Mouse (Mus musculus): Measurements from ENCODE around the gene Gm7694. TPM values are rescaled to one million over a fixed set of nuclear protein-coding genes. Genes with fewer than 3 reads are reported as not detected.
A peak's percentile ranks its signal among the peaks of the same experiment; 100 is the strongest.

The Gm7694 gene
- total RNA-seq, 1 experiment = 0.18 TPM

DNA sequence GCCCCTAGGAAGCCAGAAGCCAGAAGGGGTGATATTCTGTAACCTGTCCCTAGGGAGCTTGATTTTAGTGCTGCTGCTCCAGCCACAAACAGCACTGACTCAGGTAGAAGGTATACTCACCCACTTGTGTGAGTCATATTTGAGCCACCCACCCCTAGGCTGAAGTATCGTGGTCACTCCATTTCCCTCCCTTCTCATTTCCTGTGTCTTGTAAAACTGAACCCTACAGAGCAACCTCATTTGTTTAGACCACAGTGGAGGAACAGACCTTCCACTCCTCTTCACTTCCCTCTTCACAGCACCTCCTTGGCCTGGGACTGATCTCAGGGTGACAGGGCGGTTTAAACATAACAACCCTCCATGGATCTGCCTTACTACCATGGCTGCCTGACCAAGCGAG lies 29.1 kb downstream of the Gm7694 start, which contains the start of gene Sh2d1b1:
Sh2d1b1 (plus strand) TSS at position 305 of the 400 bp plus-strand sequence.
- Histone ChIP-seq H3K4me1 (ENCODE audit: control insufficient read depth in 2 of 2, insufficient read depth in 2 of 2, low read length in 2 of 2, poor library complexity in 1 of 2) (no peaks in the 10 kb centered on the region), H3K9ac (ENCODE audit: insufficient read depth, low read depth, low read length, poor library complexity, severe bottlenecking) (no peak within 1 kb of the TSS), H3K36me3 (ENCODE audit: control insufficient read depth, insufficient read depth, low read length, poor library complexity, severe bottlenecking) (no peaks in the 10 kb centered on the region), H3K9me3 (ENCODE audit: control insufficient read depth, insufficient read depth, low read depth, low read length) (no peaks in the 10 kb centered on the region), H3K27ac (ENCODE audit: insufficient read depth, low read depth, low read length, poor library complexity, severe bottlenecking) (no peak within 1 kb of the TSS), H3K4me3 (ENCODE audit: insufficient read depth in 1 of 2, low read depth in 1 of 2, low read length in 2 of 2, poor library complexity in 1 of 2, severe bottlenecking in 1 of 2) (no peak within 1 kb of the TSS)
- DNase-seq (ENCODE audit: low read depth, low spot score) = no peak
- TF ChIP-seq CHD2 (IDR thresholded peaks at IDR 0.05; ENCODE audit: low read depth, low read length) (no peak), HCFC1 (IDR thresholded peaks at IDR 0.05; ENCODE audit: borderline replicate concordance, insufficient read depth, low read length) (no peak), ZC3H11A (IDR thresholded peaks at IDR 0.05; ENCODE audit: borderline replicate concordance, low read depth, low read length) (no peak), ZNF384 (IDR thresholded peaks at IDR 0.05; ENCODE audit: low read depth, low read length) (no peak), MAFK (IDR thresholded peaks at IDR 0.05; ENCODE audit: insufficient read depth, low read depth, low read length) (no peak)
- in situ Hi-C loops (cut with MboI; ENCODE audit: low sequenced_read_pairs in 2 of 2, unreplicated experiment in 2 of 2) = loop anchor here in 1 of 2 experiments (25.0 kb wide), 1 partner anchor 335 kb away; no protein-coding TSS in a partner anchor

DNA sequence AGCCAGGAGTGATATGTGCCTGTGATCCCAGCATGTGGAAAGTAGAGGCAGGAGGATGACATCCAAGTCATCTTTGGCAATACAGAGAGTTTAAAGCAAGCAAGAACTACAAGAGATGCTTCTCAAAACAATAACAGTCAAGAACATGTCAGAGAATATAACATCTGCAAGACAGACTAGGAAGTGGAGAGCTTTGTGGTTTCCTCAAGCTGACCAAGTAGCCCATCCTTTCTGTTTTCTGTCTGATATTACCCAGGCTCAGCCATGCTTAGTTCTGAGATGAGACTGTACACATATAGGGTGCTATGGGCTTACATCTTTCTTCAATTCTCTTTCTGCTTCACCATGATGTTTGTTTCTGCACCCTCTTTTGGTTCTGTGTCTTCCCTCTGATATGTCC lies 32.9 kb downstream of the Gm7694 start:
- Histone ChIP-seq H3K9me3 (ENCODE audit: control insufficient read depth, insufficient read depth, low read depth, low read length) (no peaks in the 10 kb centered on the region), H3K4me3 (ENCODE audit: insufficient read depth in 1 of 2, low read depth in 1 of 2, low read length in 2 of 2, poor library complexity in 1 of 2, severe bottlenecking in 1 of 2) (no peak overlapping the region), H3K27ac (ENCODE audit: insufficient read depth, low read depth, low read length, poor library complexity, severe bottlenecking) (no peak overlapping the region), H3K36me3 (ENCODE audit: control insufficient read depth, insufficient read depth, low read length, poor library complexity, severe bottlenecking) (no peaks in the 10 kb centered on the region), H3K9ac (ENCODE audit: insufficient read depth, low read depth, low read length, poor library complexity, severe bottlenecking) (no peak overlapping the region), H3K4me1 (ENCODE audit: control insufficient read depth in 2 of 2, insufficient read depth in 2 of 2, low read length in 2 of 2, poor library complexity in 1 of 2) (no peaks in the 10 kb centered on the region)
- TF ChIP-seq CHD2 (IDR thresholded peaks at IDR 0.05; ENCODE audit: low read depth, low read length) (no peak), ZNF384 (IDR thresholded peaks at IDR 0.05; ENCODE audit: low read depth, low read length) (no peak), MAFK (IDR thresholded peaks at IDR 0.05; ENCODE audit: insufficient read depth, low read depth, low read length) (no peak), HCFC1 (IDR thresholded peaks at IDR 0.05; ENCODE audit: borderline replicate concordance, insufficient read depth, low read length) (no peak), ZC3H11A (IDR thresholded peaks at IDR 0.05; ENCODE audit: borderline replicate concordance, low read depth, low read length) (no peak)
- in situ Hi-C loops (cut with MboI; ENCODE audit: low sequenced_read_pairs in 2 of 2, unreplicated experiment in 2 of 2) = no loop called here
- DNase-seq (ENCODE audit: low read depth, low spot score) = no peak

GRCm38 (mm10) chr1:170270696-170271095 lies 35.4 kb downstream of the Gm7694 start:
- in situ Hi-C loops (cut with MboI; ENCODE audit: low sequenced_read_pairs in 2 of 2, unreplicated experiment in 2 of 2) = no loop called here
- no peak for TF ChIP-seq ZNF384 (IDR thresholded peaks at IDR 0.05; ENCODE audit: low read depth, low read length)
- no peak for TF ChIP-seq MAFK (IDR thresholded peaks at IDR 0.05; ENCODE audit: insufficient read depth, low read depth, low read length)
- no peak for TF ChIP-seq HCFC1 (IDR thresholded peaks at IDR 0.05; ENCODE audit: borderline replicate concordance, insufficient read depth, low read length)
- no peak for TF ChIP-seq ZC3H11A (IDR thresholded peaks at IDR 0.05; ENCODE audit: borderline replicate concordance, low read depth, low read length)
- no peak for TF ChIP-seq CHD2 (IDR thresholded peaks at IDR 0.05; ENCODE audit: low read depth, low read length)
- Histone ChIP-seq H3K4me1 (ENCODE audit: control insufficient read depth in 2 of 2, insufficient read depth in 2 of 2, low read length in 2 of 2, poor library complexity in 1 of 2) (no peaks in the 10 kb centered on the region), H3K9ac (ENCODE audit: insufficient read depth, low read depth, low read length, poor library complexity, severe bottlenecking) (no peak overlapping the region), H3K4me3 (ENCODE audit: insufficient read depth in 1 of 2, low read depth in 1 of 2, low read length in 2 of 2, poor library complexity in 1 of 2, severe bottlenecking in 1 of 2) (no peak overlapping the region), H3K9me3 (ENCODE audit: control insufficient read depth, insufficient read depth, low read depth, low read length) (no peaks in the 10 kb centered on the region), H3K36me3 (ENCODE audit: control insufficient read depth, insufficient read depth, low read length, poor library complexity, severe bottlenecking) (no peaks in the 10 kb centered on the region), H3K27ac (ENCODE audit: insufficient read depth, low read depth, low read length, poor library complexity, severe bottlenecking) (no peak overlapping the region)
- no peak for DNase-seq (ENCODE audit: low read depth, low spot score)

- Histone ChIP-seq H3K4me3 (ENCODE audit: insufficient read depth in 1 of 2, low read depth in 1 of 2, low read length in 2 of 2, poor library complexity in 1 of 2, severe bottlenecking in 1 of 2) (no peak overlapping the region), H3K27ac (ENCODE audit: insufficient read depth, low read depth, low read length, poor library complexity, severe bottlenecking) (no peak overlapping the region), H3K9ac (ENCODE audit: insufficient read depth, low read depth, low read length, poor library complexity, severe bottlenecking) (no peak overlapping the region), H3K36me3 (ENCODE audit: control insufficient read depth, insufficient read depth, low read length, poor library complexity, severe bottlenecking) (no peaks in the 10 kb centered on the region), H3K9me3 (ENCODE audit: control insufficient read depth, insufficient read depth, low read depth, low read length) (no peaks in the 10 kb centered on the region), H3K4me1 (ENCODE audit: control insufficient read depth in 2 of 2, insufficient read depth in 2 of 2, low read length in 2 of 2, poor library complexity in 1 of 2) (no peaks in the 10 kb centered on the region)
- no peak for DNase-seq (ENCODE audit: low read depth, low spot score)
- in situ Hi-C loops (cut with MboI; ENCODE audit: low sequenced_read_pairs in 2 of 2, unreplicated experiment in 2 of 2) = no loop called here
- TF ChIP-seq CHD2 (IDR thresholded peaks at IDR 0.05; ENCODE audit: low read depth, low read length) = no peak
- no peak for TF ChIP-seq ZNF384 (IDR thresholded peaks at IDR 0.05; ENCODE audit: low read depth, low read length)
- no peak for TF ChIP-seq HCFC1 (IDR thresholded peaks at IDR 0.05; ENCODE audit: borderline replicate concordance, insufficient read depth, low read length)
- no peak for TF ChIP-seq ZC3H11A (IDR thresholded peaks at IDR 0.05; ENCODE audit: borderline replicate concordance, low read depth, low read length)
- no peak for TF ChIP-seq MAFK (IDR thresholded peaks at IDR 0.05; ENCODE audit: insufficient read depth, low read depth, low read length)
These were observed 35.9 kb downstream of the Gm7694 start for GRCm38 (mm10) chr1:170270281-170270680.

DNA sequence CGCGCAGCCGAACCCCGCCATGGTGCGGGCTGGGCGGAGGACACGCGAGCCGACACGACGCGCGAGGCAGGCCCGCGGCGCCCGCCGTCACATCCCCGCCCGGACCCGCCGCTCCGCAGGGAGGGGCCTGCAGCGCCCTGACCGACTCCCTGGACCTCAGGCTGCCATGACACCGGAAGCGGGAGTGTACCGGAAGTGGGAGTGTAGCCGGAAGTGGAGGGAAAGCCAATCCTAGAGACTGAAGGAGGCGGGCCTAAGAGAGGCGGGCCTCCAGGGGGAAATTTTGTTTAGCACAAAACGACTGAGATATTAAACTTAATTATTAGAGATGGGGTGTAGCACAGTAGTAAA lies 50.6 kb downstream of the Gm7694 start:
- TF ChIP-seq ZC3H11A (IDR thresholded peaks at IDR 0.05; ENCODE audit: borderline replicate concordance, low read depth, low read length) (no peak), ZNF384 (IDR thresholded peaks at IDR 0.05; ENCODE audit: low read depth, low read length) (no peak), CHD2 (IDR thresholded peaks at IDR 0.05; ENCODE audit: low read depth, low read length) (no peak), MAFK (IDR thresholded peaks at IDR 0.05; ENCODE audit: insufficient read depth, low read depth, low read length) (no peak), HCFC1 (IDR thresholded peaks at IDR 0.05; ENCODE audit: borderline replicate concordance, insufficient read depth, low read length) (no peak)
- Histone ChIP-seq H3K4me1 (ENCODE audit: control insufficient read depth in 2 of 2, insufficient read depth in 2 of 2, low read length in 2 of 2, poor library complexity in 1 of 2) (no peaks in the 10 kb centered on the region), H3K36me3 (ENCODE audit: control insufficient read depth, insufficient read depth, low read length, poor library complexity, severe bottlenecking) (no peaks in the 10 kb centered on the region), H3K9ac (ENCODE audit: insufficient read depth, low read depth, low read length, poor library complexity, severe bottlenecking) (peak overlapping the region; percentile 68; the same call in 1 of the 2 replicates), H3K27ac (ENCODE audit: insufficient read depth, low read depth, low read length, poor library complexity, severe bottlenecking) (no peak overlapping the region), H3K4me3 (ENCODE audit: insufficient read depth in 1 of 2, low read depth in 1 of 2, low read length in 2 of 2, poor library complexity in 1 of 2, severe bottlenecking in 1 of 2) (peak overlapping the region; percentile 59 to 64), H3K9me3 (ENCODE audit: control insufficient read depth, insufficient read depth, low read depth, low read length) (no peaks in the 10 kb centered on the region)
- in situ Hi-C loops (cut with MboI; ENCODE audit: low sequenced_read_pairs in 2 of 2, unreplicated experiment in 2 of 2) = no loop called here
- peak; percentile 60 for DNase-seq (ENCODE audit: low read depth, low spot score)

Data from ES-E14 (cell line).